Mouse (Mus musculus): ENCODE measurements around the gene Olfr307. TPM values are rescaled to one million over a fixed set of nuclear protein-coding genes. Genes with fewer than 3 reads are reported as not detected.

The Olfr307 gene
- not detected in 2 replicates for polyA plus RNA-seq (2015; fragmentation: Nextera tagmentation; extraction: Ambion mirVana)

DNA sequence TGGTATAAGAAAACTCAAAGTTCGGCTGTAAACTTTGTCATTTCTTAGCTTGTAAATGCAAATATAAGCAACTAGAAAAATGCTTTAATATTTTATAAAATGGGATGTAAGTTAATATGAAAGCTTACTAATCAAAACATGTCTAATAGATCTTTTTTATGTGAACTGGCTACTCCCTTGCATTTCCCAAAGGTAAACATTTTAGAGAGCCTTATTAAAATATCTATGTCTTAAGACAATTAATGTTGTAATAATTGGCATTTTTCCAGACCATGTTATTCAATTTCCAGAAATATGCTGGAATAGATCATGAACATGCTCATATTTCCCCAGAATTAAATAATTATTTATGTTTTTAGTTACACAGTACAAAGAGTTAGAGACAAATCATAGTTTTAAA is at the start of gene Olfr307:
Gene Olfr307, minus strand, starts transcription at position 101 of the 400 bp plus-strand sequence.

DNA sequence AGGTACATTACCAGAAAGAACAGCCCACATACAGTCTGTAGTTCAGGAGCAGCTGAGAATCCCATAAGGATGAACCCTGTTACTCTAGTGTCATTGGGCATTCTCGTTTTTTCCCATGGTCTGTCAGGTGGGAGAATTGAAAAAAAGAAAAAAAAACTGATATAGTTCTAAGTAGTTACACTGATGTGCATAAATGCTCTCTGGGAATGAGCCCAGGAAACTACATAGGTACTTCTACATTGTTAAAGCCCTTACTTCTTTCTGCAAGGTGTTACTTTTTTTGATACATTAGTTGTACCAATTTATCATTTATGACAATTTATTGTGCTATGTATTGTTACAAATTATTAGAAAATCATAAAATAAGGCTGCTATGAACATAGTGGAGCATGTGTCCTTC is 49.2 kb upstream of the Olfr307 start, which contains the start of gene Olfr304:
Gene Olfr304, minus strand, starts transcription at position 101 of the 400 bp plus-strand sequence.

DNA sequence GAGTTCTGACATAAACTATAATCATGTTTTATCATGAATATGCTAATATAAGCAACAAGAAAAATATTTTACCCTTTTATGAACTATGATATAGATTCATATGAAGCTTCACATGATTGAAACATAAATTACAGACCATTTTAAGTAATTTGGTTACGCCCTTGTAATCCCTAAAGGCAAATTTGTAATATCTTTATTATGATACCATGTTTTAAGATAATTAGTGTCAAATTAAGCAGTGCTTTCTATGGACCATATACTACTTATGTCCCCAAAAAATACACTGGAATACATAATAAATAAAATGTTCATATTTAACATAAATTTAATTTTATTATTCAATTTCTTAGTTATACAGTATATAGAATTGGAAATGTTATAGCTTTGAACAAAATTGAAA is 29.4 kb upstream of the Olfr307 start, which contains the start of gene Olfr305:
Gene Olfr305, minus strand, starts transcription at position 101 of the 400 bp plus-strand sequence.

DNA sequence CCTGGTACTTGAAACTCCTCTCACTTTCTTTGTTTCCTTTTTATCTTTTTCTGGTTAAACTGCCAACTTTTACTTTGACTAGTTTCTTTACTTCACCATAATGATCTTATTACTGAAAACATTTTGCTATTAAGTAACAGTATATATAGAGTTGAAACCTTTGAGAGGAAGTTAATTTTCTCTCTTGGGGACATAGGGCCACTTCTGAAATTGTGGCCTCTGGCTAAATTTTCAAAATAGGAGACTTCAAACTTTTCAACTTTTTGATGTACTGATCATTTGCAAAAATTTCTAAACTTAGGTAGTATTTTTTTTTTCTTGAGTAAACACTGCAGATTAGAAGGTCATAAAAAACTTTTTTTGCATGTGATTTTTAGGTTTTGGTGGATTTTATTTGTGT is 11.9 kb downstream of the Olfr307 start, which contains the start of gene Olfr308:
Gene Olfr308, minus strand, starts transcription at position 101 of the 400 bp plus-strand sequence.

GRCm38 (mm10) chr7:86313608-86314007 is 23.8 kb downstream of the Olfr307 start, which contains the start of gene Olfr309:
Gene Olfr309, minus strand, starts transcription at chr7:86313708.

Small RNA genes within 50 kb of the gene (microRNA-seq; reads per million reads assigned to microRNA genes)
- not detected for gene Gm23192 (ENCODE audit: borderline replicate concordance, insufficient number of aligned reads)

Other genes starting within 250 kb of the Olfr307 start
- not detected in 2 replicates for gene Vmn2r75, start 165.8 kb downstream of the Olfr307 start, polyA plus RNA-seq (2015; fragmentation: Nextera tagmentation; extraction: Ambion mirVana)
- not detected in 2 replicates for gene Vmn2r76, start 91.3 kb downstream of the Olfr307 start, polyA plus RNA-seq (2015; fragmentation: Nextera tagmentation; extraction: Ambion mirVana)
- gene Olfr310, start 60.4 kb downstream of the Olfr307 start, polyA plus RNA-seq (2015; fragmentation: Nextera tagmentation; extraction: Ambion mirVana): not detected in 2 replicates
- gene Olfr309, start 23.9 kb downstream of the Olfr307 start, polyA plus RNA-seq (2015; fragmentation: Nextera tagmentation; extraction: Ambion mirVana): not detected in 2 replicates
- not detected in 2 replicates for gene Olfr308, start 12.0 kb downstream of the Olfr307 start, polyA plus RNA-seq (2015; fragmentation: Nextera tagmentation; extraction: Ambion mirVana)
- gene Olfr305, start 29.3 kb upstream of the Olfr307 start, polyA plus RNA-seq (2015; fragmentation: Nextera tagmentation; extraction: Ambion mirVana): not detected in 2 replicates
- gene Olfr304, start 49.1 kb upstream of the Olfr307 start, polyA plus RNA-seq (2015; fragmentation: Nextera tagmentation; extraction: Ambion mirVana): not detected in 2 replicates
- gene Olfr303, start 60.2 kb upstream of the Olfr307 start, polyA plus RNA-seq (2015; fragmentation: Nextera tagmentation; extraction: Ambion mirVana): not detected in 2 replicates
- gene Olfr301, start 66.3 kb upstream of the Olfr307 start, polyA plus RNA-seq (2015; fragmentation: Nextera tagmentation; extraction: Ambion mirVana): not detected in 2 replicates
- gene Olfr299, start 122.3 kb upstream of the Olfr307 start, polyA plus RNA-seq (2015; fragmentation: Nextera tagmentation; extraction: Ambion mirVana): not detected in 2 replicates
- not detected in 2 replicates for gene Olfr298, start 154.9 kb upstream of the Olfr307 start, polyA plus RNA-seq (2015; fragmentation: Nextera tagmentation; extraction: Ambion mirVana)
- gene Olfr297, start 182.4 kb upstream of the Olfr307 start, polyA plus RNA-seq (2015; fragmentation: Nextera tagmentation; extraction: Ambion mirVana): not detected in 2 replicates
- not detected in 2 replicates for gene Olfr295, start 246.3 kb upstream of the Olfr307 start, polyA plus RNA-seq (2015; fragmentation: Nextera tagmentation; extraction: Ambion mirVana)